Mouse (Mus musculus): ENCODE results near the gene Gm5460.

Gene Gm5460

GRCm38 (mm10) chr14:34075346-34075745, 58.8 kb downstream of the Gm5460 start:
- no peak for DNase-seq (ENCODE audit: low spot score in 2 of 2)

- no peak for DNase-seq (ENCODE audit: low spot score in 2 of 2)
These were observed 60.7 kb downstream of the Gm5460 start for GRCm38 (mm10) chr14:34077222-34077621.

GRCm38 (mm10) chr14:34078293-34078692, 61.7 kb downstream of the Gm5460 start:
- no peak for DNase-seq (ENCODE audit: low spot score in 2 of 2)

DNA sequence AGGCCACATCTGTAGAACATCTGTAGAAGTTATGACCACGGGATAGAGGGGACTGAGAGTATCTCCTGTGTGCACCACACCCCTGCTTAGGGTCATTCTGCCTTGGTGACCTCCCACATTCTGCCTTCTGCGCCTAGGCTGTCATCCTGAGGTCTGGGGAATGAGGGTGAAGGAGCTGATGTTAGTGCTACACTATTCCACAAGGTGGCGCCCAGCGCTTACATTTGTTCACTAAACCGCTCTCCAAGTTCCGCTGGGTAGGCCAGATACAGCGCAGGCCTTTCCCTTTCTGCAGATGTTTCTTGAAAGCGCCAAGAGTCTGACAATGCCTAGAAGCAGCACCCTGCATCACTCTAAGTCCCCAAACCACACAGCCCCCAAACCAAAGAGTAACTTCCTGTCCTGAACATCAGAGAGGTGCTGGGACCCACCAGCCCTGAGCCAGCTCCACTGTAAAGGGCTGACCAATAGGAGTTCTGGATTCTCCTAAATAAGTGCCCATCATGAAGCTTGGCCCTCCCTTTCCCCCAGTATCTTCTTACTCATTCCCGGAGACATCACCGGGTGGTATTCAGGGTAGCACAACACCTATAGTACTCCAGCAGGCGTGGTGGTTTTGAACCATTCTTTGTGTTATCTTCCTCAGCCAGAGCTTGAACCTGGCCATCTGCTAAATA, 63.9 kb downstream of the Gm5460 start:
- peak; percentile 47 to 76 for DNase-seq (ENCODE audit: low spot score in 2 of 2)

DNA sequence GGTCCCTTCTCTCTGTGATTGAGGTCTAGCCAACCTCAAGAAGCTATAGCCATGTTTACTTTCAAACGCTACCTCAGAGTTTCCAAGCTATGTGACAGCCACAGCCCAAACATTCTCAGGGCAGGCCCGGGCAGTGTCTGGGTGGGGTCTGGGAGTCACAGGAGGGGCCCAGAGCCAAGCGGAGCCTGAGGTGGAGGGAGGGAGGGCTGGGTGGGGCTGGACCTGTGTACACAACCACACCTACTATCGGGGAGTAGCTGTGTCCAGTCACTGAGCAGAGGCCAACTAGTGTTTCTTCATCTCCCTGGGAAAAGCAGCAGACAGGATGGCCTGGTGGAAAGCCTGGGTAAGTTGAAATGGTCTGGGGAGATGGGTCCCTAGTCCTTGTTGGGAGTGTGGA, 69.2 kb downstream of the Gm5460 start, which contains the start of gene Anxa8:
Gene Anxa8 (plus strand): TSS at position 251 of the 400 bp plus-strand sequence.
- peak in 1 of 2 experiments; percentile 56 for DNase-seq (ENCODE audit: low spot score in 2 of 2)

GRCm38 (mm10) chr14:34086806-34087205, 70.2 kb downstream of the Gm5460 start:
- DNase-seq (ENCODE audit: low spot score in 2 of 2) = no peak

- DNase-seq (ENCODE audit: low spot score in 2 of 2) = no peak
These were observed 71.4 kb downstream of the Gm5460 start for GRCm38 (mm10) chr14:34087856-34088398.

DNA sequence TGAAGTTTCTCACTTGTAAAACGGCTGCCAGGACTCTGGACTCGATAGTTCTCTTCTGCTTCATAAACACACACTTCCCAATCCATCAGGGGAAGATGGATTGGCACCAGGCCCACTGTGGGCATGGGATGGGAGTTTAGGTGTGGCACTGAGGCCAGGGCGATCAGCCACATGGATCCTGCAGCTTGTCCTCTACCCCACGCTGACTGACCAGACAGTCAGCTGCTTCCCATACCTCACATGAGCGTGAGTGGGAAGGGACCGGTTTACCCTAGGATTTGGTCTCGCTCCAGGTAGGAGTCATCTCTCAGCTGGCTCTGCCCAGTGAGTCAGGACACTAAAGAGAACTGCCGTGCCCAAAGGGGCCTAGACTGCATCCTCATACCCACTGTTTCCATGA, 73.2 kb downstream of the Gm5460 start:
- no peak for DNase-seq (ENCODE audit: low spot score in 2 of 2)

- DNase-seq (ENCODE audit: low spot score in 2 of 2) = no peak
These were observed 74.9 kb downstream of the Gm5460 start for GRCm38 (mm10) chr14:34091475-34091874.

DNA sequence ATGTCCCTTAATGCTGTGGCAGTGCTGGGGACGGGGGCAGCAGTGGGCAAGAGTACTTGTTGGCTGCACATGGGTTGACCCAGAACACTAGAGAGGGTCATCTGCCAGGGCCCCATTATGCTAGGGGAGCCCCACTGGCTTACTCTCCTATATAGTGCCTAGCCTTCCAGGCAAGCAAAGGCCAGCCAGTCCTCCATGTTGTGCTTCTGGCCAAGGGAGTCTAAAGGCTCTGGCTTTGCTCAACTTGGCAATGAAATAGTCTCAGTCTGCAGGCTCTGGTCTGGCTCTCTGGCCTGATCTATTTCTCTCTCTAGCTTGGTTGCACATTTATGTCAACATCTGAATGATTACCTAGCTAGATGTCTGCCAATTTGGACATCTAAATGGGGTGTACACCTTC, 76.3 kb downstream of the Gm5460 start:
- no peak for DNase-seq (ENCODE audit: low spot score in 2 of 2)

- no peak for DNase-seq (ENCODE audit: low spot score in 2 of 2)
These were observed 79.6 kb downstream of the Gm5460 start for GRCm38 (mm10) chr14:34096161-34096560.
